Mouse (Mus musculus): ENCODE results near the gene Ptov1. TPM values are rescaled to one million over a fixed set of nuclear protein-coding genes. Genes with fewer than 3 reads are reported as not detected.

Gene Ptov1
- polyA plus RNA-seq, 1 experiment = 298 TPM

DNA sequence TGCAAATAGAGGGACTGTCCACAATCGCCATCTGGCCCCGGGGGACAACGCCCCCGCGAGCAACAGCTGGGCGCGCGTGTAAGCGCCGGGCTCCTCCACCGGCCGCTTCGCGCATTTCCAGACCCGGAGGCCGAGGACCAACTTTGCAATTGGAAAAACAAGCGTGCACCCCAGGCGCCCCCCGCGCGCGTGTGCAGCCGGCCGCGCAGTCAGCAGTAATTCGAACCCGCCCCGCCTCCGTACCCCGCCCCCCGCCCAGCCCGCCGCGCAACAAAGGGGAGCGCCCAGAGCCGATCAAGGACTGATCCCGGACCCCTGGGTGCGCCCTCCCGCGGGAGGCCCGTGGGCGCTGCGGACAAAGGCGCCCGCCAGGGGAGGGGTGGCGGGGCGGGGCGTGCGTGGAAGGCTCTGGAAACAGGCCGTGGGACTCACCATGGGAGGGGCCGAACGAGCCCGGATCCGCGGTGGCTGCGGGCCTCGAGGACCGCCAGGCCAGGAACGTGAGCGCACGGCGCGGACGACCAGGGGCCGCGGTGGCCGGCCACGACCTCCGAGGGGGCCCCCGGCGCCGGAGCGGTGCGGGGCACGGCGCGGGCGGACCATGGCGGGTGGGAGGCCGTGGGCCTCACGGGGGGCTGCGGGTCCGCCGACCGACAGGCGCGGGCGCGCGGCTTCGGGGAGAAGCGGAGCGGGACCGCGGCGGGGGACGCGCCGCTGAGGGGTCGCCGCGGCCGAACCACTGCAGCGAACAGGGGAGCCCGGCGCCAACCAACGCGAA is 480 bp downstream of the Ptov1 start:
- Histone ChIP-seq H3K36me3 (ENCODE audit: control insufficient read depth, insufficient read depth) (no peaks in the 10 kb centered on the region), H3K79me2 (ENCODE audit: control insufficient read depth, insufficient read depth) (peaks cover 44% of the 10 kb centered on the region), H3K27me3 (ENCODE audit: control insufficient read depth, insufficient read depth, insufficient read length) (no peaks in the 10 kb centered on the region), H3K4me2 (ENCODE audit: low read depth) (peak overlapping the region; percentile 92), H3K4me3 (peak overlapping the region; percentile 19), H3ac (ENCODE audit: control insufficient read depth, insufficient read length) (peak overlapping the region; percentile 77)
- TF ChIP-seq POLR2AphosphoS2 (IDR thresholded peaks at IDR 0.05; ENCODE audit: insufficient read length, low read depth) (no peak), E2F4 (IDR thresholded peaks at IDR 0.05; ENCODE audit: insufficient read depth) (no peak), MYOD1 (IDR thresholded peaks at IDR 0.05; ENCODE audit: control insufficient read depth in 1 of 3, insufficient read length in 2 of 3, low read depth in 2 of 3) (peak in 2 of 3 experiments; percentile 42 to 87), TCF12 (IDR thresholded peaks at IDR 0.05; ENCODE audit: insufficient read depth, poor library complexity, severe bottlenecking) (no peak), MYOG (IDR thresholded peaks at IDR 0.05; ENCODE audit: control insufficient read depth in 1 of 3, insufficient read depth in 1 of 3, insufficient read length in 2 of 3, low read depth in 2 of 3) (peak; percentile 37 to 88 (median 83)), TCF3 (IDR thresholded peaks at IDR 0.05; ENCODE audit: insufficient read length, low read depth) (no peak), REST (IDR thresholded peaks at IDR 0.05; ENCODE audit: insufficient read depth, insufficient read length) (no peak), CEBPB (IDR thresholded peaks at IDR 0.05; ENCODE audit: insufficient read depth, poor library complexity, severe bottlenecking) (no peak), SRF (IDR thresholded peaks at IDR 0.05; ENCODE audit: control insufficient read depth, insufficient read length, low read depth) (no peak), USF1 (IDR thresholded peaks at IDR 0.05; ENCODE audit: low read depth) (no peak), POLR2A (IDR thresholded peaks at IDR 0.05; ENCODE audit: insufficient read length, low read depth) (peak; percentile 31), MAX (IDR thresholded peaks at IDR 0.05; ENCODE audit: low read depth) (no peak)

DNA sequence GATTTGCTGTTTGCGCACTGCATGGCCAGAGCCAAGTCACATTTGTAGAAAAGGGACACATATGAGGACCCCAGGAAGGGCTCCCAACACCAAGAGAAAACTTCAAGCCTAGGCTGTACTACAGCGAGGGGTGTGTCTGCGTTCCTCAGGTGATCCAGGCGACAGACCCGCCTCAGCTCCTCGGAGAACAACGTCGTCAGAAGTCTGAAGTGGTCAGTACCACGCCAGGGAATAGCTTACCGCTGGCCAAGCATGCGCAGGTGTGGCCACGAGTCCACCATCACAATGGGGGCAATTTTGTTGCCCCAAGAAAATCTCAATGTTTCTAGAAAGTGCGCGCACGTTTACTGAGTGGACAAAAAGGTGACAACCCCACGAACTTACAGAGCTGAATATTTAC is 1.1 kb downstream of the Ptov1 start:
- Histone ChIP-seq H3ac (ENCODE audit: control insufficient read depth, insufficient read length) (peak overlapping the region; percentile 77), H3K79me2 (ENCODE audit: control insufficient read depth, insufficient read depth) (peaks cover 49% of the 10 kb centered on the region), H3K4me3 (peak overlapping the region; percentile 19), H3K27me3 (ENCODE audit: control insufficient read depth, insufficient read depth, insufficient read length) (no peaks in the 10 kb centered on the region), H3K4me2 (ENCODE audit: low read depth) (peak overlapping the region; percentile 92), H3K36me3 (ENCODE audit: control insufficient read depth, insufficient read depth) (no peaks in the 10 kb centered on the region)
- TF ChIP-seq TCF12 (IDR thresholded peaks at IDR 0.05; ENCODE audit: insufficient read depth, poor library complexity, severe bottlenecking) (no peak), SRF (IDR thresholded peaks at IDR 0.05; ENCODE audit: control insufficient read depth, insufficient read length, low read depth) (no peak), MAX (IDR thresholded peaks at IDR 0.05; ENCODE audit: low read depth) (no peak), USF1 (IDR thresholded peaks at IDR 0.05; ENCODE audit: low read depth) (no peak), POLR2A (IDR thresholded peaks at IDR 0.05; ENCODE audit: insufficient read length, low read depth) (no peak), REST (IDR thresholded peaks at IDR 0.05; ENCODE audit: insufficient read depth, insufficient read length) (no peak), MYOG (IDR thresholded peaks at IDR 0.05; ENCODE audit: control insufficient read depth in 1 of 3, insufficient read depth in 1 of 3, insufficient read length in 2 of 3, low read depth in 2 of 3) (no peak), TCF3 (IDR thresholded peaks at IDR 0.05; ENCODE audit: insufficient read length, low read depth) (no peak), CEBPB (IDR thresholded peaks at IDR 0.05; ENCODE audit: insufficient read depth, poor library complexity, severe bottlenecking) (no peak), POLR2AphosphoS2 (IDR thresholded peaks at IDR 0.05; ENCODE audit: insufficient read length, low read depth) (no peak), MYOD1 (IDR thresholded peaks at IDR 0.05; ENCODE audit: control insufficient read depth in 1 of 3, insufficient read length in 2 of 3, low read depth in 2 of 3) (no peak), E2F4 (IDR thresholded peaks at IDR 0.05; ENCODE audit: insufficient read depth) (no peak)

DNA sequence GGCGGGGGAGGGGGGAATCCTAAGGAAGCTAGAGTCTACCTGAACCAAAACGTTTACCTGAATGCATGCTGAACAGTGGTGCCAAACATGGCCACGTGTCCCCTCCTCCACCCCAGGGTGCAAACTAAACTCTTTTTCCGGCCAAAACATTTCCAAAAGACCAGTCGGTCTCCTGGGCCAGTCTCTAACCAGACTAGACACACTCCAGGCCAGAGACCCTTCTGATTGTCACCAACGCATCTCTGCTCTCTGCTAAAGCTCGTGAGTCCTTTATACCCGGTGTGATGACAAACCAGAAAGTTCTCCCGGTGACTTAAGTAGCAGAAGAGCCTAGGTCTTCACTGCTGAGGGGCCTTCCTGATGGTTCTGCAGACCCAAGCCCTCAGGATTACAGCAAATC is 1.8 kb downstream of the Ptov1 start:
- Histone ChIP-seq H3K36me3 (ENCODE audit: control insufficient read depth, insufficient read depth) (no peaks in the 10 kb centered on the region), H3K79me2 (ENCODE audit: control insufficient read depth, insufficient read depth) (peaks cover 49% of the 10 kb centered on the region), H3K4me3 (peak overlapping the region; percentile 19), H3ac (ENCODE audit: control insufficient read depth, insufficient read length) (no peak overlapping the region), H3K27me3 (ENCODE audit: control insufficient read depth, insufficient read depth, insufficient read length) (no peaks in the 10 kb centered on the region), H3K4me2 (ENCODE audit: low read depth) (peak overlapping the region; percentile 92)
- TF ChIP-seq TCF12 (IDR thresholded peaks at IDR 0.05; ENCODE audit: insufficient read depth, poor library complexity, severe bottlenecking) = no peak
- no peak for TF ChIP-seq SRF (IDR thresholded peaks at IDR 0.05; ENCODE audit: control insufficient read depth, insufficient read length, low read depth)
- TF ChIP-seq USF1 (IDR thresholded peaks at IDR 0.05; ENCODE audit: low read depth) = no peak
- TF ChIP-seq MYOD1 (IDR thresholded peaks at IDR 0.05; ENCODE audit: control insufficient read depth in 1 of 3, insufficient read length in 2 of 3, low read depth in 2 of 3) = no peak
- no peak for TF ChIP-seq MYOG (IDR thresholded peaks at IDR 0.05; ENCODE audit: control insufficient read depth in 1 of 3, insufficient read depth in 1 of 3, insufficient read length in 2 of 3, low read depth in 2 of 3)
- TF ChIP-seq E2F4 (IDR thresholded peaks at IDR 0.05; ENCODE audit: insufficient read depth) = no peak
- no peak for TF ChIP-seq TCF3 (IDR thresholded peaks at IDR 0.05; ENCODE audit: insufficient read length, low read depth)
- no peak for TF ChIP-seq MAX (IDR thresholded peaks at IDR 0.05; ENCODE audit: low read depth)
- no peak for TF ChIP-seq CEBPB (IDR thresholded peaks at IDR 0.05; ENCODE audit: insufficient read depth, poor library complexity, severe bottlenecking)
- TF ChIP-seq POLR2AphosphoS2 (IDR thresholded peaks at IDR 0.05; ENCODE audit: insufficient read length, low read depth) = no peak
- no peak for TF ChIP-seq REST (IDR thresholded peaks at IDR 0.05; ENCODE audit: insufficient read depth, insufficient read length)
- no peak for TF ChIP-seq POLR2A (IDR thresholded peaks at IDR 0.05; ENCODE audit: insufficient read length, low read depth)

DNA sequence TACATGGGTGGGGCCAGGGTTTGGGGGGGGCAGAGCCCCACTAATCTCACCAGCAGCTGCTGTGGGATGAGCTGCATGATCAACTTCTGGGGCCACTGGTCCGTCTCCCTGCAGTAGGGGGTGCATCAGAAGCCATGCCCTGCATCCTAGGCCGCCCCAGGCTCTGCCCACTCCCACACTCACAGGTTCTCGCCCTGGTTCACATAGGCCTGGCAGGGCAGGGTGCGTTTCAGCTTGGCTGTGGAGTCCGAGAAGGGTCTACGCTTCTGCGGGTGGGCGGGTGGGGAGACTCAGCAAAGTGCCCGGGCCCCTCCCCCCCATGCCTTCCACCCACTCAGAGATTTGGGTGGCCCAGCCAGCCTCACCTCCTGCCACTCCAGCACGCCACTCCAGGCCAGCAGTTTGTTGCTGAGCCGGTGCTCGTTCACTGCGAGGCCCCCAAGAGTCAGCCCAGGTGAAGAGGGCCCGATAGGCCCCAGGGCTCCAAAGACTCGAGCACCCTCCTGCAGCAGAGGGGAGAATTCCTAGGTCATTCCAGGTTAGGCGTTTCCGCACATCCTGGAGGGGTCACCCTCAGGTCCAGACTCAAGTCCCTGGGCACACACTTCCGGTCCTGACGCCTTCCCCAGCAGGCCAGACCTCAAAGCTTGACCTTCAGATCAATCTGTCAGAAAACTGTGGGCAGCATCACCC is 2.4 kb downstream of the Ptov1 start:
- Histone ChIP-seq H3K4me3 (peak overlapping the region; percentile 19), H3K36me3 (ENCODE audit: control insufficient read depth, insufficient read depth) (no peaks in the 10 kb centered on the region), H3K27me3 (ENCODE audit: control insufficient read depth, insufficient read depth, insufficient read length) (no peaks in the 10 kb centered on the region), H3K4me2 (ENCODE audit: low read depth) (peak overlapping the region; percentile 92), H3K79me2 (ENCODE audit: control insufficient read depth, insufficient read depth) (peaks cover 49% of the 10 kb centered on the region), H3ac (ENCODE audit: control insufficient read depth, insufficient read length) (no peak overlapping the region)
- TF ChIP-seq REST (IDR thresholded peaks at IDR 0.05; ENCODE audit: insufficient read depth, insufficient read length) (no peak), MYOG (IDR thresholded peaks at IDR 0.05; ENCODE audit: control insufficient read depth in 1 of 3, insufficient read depth in 1 of 3, insufficient read length in 2 of 3, low read depth in 2 of 3) (peak in 1 of 3 experiments; percentile 13), MAX (IDR thresholded peaks at IDR 0.05; ENCODE audit: low read depth) (no peak), POLR2AphosphoS2 (IDR thresholded peaks at IDR 0.05; ENCODE audit: insufficient read length, low read depth) (peak; percentile 39), TCF3 (IDR thresholded peaks at IDR 0.05; ENCODE audit: insufficient read length, low read depth) (no peak), MYOD1 (IDR thresholded peaks at IDR 0.05; ENCODE audit: control insufficient read depth in 1 of 3, insufficient read length in 2 of 3, low read depth in 2 of 3) (peak in 1 of 3 experiments; percentile 56)

All from myocyte (in vitro differentiated cells).